Mouse (Mus musculus) megakaryocyte, adult 5-6 weeks (primary cell): ENCODE results near the gene Setd1b. TPM values are rescaled to one million over a fixed set of nuclear protein-coding genes. Genes with fewer than 3 reads are reported as not detected.

Source experiments
- ATAC-seq: 2 replicates; pipeline ENCODE4 v1.8.0; 2016; ENCODE audit warnings: mild to moderate bottlenecking, inconsistent platforms; ENCODE audit not compliant: poor library complexity, severe bottlenecking
- total RNA-seq, 2 experiments: library from RNA; stranded (forward) in 1 of 2; stranded (reverse) in 1 of 2; fragments of 153-499, 151-499 nt in 1 of 2; fragments of 221-1000, 200-1000 nt in 1 of 2; gene quantifications; 2 replicates each; pipeline versions ENCODE4 v1.2.3 to v1.2.4; 2015 to 2017

Setd1b gene
- total RNA-seq, 2 experiments from 2014 or later = 4.1 to 40.4 TPM

DNA sequence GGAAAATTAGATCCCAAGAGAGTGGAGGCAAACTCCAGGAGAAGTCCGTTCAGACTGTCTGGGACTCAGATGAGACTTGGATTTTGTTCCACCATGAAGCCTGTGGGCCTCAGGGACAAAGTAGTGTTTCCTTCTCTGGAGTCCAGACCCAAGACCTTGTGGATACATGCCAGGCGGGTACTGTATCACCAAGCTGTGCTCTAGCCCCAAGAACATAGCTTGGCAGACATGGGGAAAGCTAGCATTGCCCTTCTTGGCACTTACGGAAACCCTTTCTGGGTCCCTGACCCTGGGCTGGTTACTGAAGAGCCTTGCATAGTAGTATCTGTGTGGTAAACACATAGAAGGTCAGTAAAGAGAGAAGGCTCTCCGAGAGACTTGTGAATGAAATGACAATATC lies 17.5 kb downstream of the Setd1b start:
- no peak for ATAC-seq

DNA sequence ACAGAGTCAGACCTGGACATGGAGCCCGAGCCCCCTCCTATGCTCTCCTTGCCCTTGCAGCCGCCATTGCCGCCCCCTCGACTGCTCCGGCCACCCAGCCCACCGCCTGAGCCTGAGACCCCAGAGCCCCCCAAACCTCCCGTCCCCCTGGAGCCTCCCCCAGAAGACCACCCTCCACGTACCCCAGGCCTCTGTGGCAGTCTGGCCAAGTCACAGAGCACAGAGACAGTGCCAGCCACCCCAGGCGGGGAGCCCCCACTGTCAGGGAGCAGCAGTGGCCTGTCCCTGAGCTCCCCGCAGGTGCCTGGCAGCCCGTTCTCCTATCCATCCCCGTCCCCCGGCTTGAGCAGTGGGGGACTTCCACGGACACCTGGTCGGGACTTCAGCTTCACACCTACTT lies 17.9 kb downstream of the Setd1b start:
- no peak for ATAC-seq

DNA sequence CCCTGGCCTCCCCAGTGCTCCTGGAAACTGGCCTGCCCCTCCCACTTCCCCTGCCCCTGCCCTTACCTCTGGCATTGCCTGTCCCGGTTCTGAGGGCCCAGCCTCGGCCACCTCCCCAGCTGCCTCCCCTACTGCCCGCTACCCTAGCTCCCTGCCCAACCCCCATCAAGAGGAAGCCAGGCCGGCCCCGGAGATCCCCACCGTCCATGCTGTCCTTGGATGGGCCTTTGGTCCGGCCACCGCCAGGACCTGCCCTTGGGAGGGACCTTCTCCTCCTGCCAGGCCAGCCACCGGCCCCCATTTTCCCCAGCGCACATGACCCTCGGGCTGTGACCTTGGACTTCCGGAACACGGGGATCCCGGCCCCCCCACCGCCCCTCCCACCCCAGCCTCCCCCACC lies 18.3 kb downstream of the Setd1b start:
- ATAC-seq = no peak

DNA sequence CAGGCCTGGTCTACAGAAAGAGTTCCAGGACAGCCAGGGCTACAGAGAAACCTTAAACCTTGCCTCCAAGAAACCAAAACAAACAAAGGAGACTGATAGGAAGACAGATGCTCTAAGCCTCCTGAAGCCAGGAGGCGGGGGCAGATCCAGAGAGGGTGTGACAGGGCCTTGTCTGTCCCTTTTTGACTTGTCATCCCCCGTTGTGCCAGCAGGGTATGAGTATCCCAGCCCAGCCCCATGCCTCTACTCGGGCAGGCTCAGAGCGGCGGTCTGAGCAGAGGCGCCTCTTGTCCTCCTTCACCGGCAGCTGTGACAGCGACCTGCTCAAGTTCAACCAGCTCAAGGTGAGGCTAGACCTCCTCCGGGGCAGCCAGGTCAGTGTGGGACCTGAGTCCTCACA lies 20.9 kb downstream of the Setd1b start:
- no peak for ATAC-seq

DNA sequence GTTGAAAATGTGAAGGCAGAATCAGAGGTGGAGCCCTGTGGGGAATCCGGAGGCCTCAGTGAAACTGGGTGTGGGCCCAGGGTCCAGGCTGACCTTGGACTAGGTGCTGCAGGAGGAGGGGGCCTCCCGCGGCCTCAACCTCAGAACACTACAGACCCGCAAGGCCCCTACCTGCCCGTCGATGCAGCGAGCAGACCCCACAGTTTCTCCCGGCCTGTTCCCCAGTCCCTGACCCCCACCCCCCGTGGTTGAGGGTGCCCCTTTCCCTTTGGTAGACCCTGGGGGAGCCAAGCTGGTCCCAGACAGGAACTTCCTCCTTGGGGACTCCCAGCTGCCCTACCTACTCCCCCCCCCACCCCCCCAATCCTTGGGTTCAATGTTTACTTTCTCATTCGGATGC lies 24.4 kb downstream of the Setd1b start:
- ATAC-seq = no peak

DNA sequence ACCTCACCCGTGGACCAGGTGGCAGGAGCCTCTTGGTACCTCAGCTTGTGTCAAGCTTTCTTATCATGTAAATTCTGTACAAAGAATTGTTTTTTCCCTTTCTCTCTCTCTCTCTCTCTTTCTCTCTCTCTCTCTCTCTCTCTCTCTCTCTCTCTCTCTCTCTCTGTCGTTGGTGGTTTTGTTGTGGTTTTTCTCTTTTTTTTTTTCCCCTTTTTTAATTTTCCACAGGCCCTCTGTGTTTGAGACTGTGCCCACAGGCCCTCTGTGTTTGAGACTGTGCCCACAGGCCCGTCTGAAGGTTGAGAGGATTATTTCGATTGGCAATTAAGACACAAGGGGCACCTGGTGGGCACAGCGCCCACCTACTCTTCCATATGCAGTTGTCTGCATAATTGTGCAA lies 25.6 kb downstream of the Setd1b start:
- ATAC-seq = no peak

DNA sequence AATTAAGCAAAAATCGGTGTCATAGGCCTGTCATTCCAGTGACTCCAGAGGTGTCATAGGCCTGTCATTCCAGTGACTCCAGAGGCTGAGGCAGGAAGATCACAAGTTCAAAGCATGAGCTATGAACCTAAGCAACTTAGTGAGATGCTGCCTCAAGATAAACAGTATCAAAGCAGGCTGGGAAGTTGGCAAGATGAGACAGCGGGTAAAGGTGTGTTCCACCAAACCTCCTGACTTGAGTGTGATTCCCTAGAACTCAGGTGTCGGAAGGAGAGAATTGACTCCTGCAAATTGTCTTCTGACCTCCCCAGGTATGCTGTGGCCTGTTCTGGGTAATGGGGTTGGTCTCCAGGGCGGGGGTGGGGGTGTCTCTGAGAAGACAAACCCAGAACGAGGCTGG lies 27.3 kb downstream of the Setd1b start, which contains the start of gene Psmd9:
TSS of gene Psmd9 (plus strand) at position 130 of the 400 bp plus-strand sequence.
- no peak for ATAC-seq

DNA sequence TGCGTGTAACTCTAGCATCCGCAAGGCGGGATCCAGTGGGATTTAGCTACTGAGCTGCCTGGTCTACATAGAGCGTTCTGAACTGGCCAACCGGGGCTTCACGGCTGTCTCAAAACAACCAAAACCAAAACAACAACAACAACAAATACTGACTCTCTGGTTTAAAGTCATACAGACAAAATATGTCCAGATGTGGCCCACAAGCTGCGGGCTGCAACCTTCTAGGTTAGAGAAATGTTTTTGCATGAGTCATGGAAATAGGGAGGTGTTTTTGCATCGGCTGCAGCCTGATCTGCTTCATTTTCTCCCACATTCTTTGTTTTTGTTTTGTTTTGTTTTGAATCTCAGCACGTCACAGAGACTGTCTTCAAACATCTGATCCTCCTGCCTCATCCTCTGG lies 28.4 kb downstream of the Setd1b start:
- no peak for ATAC-seq

DNA sequence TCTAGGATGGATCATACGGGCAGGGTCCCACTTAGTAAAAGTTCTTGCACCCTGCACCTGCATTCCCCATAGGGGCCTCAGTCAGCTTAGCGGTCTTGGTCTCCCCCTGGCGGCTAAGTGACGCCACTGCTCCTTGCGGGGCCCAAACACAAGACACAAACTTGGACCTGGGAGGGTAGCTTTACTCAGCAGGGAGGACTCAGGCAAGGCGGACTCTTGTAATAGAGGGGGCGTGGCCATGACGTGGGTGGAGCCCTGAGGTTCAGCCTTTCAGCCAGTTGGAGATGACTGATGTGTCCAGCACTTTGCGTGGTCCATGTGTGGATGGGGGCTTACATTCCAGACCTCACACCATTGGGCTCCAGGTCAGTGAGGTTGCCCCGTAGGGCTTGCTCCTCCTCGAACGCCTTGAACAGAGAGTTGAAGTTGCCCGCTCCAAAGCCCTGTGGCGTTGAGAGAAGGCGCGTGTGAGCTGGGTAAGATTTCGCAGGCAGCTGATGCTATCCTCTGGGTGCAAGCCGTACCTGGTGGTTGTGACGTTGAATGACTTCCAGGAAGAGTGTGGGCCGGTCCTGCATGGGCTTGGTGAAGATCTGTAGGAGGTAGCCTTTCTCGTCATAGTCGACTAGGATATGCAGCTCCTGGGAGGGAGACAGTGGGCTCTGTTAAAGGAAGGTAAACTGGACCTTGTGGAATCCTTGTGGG lies 29.8 kb downstream of the Setd1b start:
- ATAC-seq = peak; percentile 93

DNA sequence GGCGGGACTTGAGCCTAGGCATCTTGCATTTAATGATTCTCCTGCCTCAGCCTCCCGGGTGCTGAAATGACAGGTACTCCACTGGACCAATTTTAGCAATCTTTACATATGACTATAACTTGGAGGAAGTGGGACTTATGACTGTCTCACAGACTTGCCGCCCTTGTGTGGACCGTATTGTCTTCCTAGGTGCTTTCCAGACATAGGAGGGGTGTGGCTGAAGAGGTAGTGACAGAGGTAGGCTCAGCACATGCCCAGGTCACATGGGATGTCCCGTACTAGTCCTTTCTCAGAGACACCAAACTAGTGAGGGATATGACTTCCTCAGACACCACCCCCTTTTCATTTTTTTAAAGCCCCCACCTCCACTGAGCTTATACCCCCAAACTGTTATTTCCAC lies 36.8 kb downstream of the Setd1b start:
- no peak for ATAC-seq

DNA sequence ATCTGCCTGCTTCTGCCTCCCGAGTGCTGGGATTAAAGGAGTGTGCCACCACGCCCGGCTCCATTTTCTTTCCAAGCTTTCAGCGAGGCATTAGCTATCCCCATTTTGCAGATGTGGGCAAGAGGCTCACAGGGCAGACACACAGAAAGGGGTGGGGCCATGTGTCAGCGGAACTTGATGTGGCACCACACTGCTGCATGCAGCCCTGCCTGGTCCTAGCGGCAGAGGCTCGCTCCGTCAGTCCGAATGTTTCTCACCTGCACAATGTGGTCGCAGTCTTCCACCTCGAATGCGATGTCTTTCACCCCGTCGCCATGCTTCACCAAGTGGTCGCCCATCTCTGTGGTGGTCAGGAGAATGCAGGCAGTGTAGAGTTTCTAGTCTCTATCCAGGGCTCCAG lies 38.4 kb downstream of the Setd1b start:
- ATAC-seq = no peak

DNA sequence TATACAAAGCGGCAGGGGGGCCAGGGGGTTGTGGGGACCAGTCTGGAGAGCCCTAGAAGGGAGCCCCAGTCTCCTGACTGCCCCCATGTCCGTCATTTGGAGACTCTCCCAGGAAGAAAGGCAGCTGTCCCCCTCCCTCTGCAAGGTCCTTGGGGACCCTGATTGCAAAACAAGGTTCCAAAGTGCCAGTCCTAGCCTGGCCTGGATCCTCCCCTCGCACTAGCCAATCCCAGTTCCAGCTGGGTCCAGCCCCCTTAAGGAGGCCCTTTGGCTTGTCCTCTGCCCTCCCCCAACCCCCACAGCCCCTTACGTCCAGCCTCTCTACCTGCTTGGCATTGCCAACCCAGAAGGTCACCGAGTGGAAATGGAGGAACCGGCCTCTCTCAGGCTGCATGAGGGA lies 39.5 kb downstream of the Setd1b start:
- ATAC-seq = no peak

DNA sequence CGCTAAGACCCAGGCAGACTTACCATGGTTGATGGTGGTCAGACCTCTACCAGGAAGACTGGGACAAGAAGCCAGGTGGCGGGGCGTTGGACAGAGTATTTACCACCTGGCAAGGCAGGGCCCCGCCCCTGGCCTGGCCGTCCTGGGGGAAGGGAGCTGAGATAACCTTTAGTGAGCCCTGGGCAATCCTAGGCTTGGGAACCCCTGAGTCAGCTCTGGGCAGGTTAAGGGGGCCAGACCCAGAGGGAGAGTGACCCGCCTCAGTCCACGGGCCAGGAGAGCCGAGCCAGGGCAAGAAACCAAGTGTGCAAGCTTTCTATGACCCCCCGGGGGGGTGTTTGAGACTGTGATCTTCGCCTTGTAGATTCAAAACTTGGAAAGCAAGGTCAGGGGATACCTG lies 40.7 kb downstream of the Setd1b start, which contains the start of gene Hpd:
TSS of gene Hpd (minus strand) at position 77 of the 400 bp plus-strand sequence.
- no peak for ATAC-seq

DNA sequence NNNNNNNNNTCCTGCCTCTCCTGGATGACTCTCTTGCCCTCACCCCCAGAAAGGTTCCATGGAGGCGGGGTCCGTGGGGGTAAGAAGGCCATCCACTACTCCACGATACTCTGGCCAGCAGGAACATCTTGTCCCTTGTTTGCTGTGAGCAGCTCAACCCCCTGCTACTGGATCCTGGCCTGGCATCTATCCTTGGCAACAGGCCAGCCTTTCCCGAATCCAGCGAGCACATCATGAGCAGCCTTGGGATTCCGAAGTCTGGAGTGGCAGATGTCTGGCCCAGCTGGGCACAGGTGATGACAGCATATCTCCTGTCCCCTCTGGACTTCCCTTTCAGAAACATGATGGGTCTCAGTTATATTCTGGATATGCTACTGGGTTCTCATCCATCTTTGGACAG lies 44.0 kb downstream of the Setd1b start:
- no peak for ATAC-seq

DNA sequence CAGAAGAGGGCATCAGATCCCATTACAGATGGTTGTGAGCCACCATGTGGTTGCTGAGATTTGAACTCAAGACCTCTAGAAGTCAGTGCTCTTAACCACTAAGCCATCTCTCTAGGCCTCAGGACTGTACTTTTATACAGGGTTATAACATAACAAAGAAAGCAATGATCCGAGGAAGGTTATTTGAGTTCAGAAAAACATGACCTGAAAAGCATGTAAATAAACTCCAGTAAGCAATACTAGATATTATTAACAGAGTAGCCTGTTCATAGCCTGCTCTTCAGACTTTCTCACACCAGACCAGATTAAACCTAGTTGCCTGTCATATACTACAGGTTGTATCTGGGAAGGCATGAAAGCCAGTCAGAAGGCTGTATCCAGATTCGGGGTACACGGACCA lies 45.3 kb downstream of the Setd1b start:
- ATAC-seq = no peak

DNA sequence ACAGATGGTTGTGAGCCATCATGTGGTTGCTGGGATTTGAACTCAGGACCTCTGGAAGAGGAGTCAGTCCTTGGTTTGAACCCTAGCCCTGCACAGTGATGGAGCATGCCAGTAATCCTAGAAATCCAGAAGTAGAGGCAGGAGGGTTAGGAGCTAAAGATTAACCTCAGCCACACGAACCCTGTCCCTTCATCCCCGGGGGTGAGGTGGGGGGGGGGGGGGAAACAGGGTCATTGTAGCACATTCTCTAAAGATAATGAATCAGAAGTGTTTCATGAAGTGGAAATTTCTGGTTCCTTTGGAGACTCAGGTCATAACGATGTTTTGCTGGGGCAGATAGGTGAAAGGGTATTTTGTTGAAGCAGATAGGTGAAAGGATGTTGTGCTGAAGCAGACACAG lies 48.9 kb downstream of the Setd1b start:
- ATAC-seq = no peak

DNA sequence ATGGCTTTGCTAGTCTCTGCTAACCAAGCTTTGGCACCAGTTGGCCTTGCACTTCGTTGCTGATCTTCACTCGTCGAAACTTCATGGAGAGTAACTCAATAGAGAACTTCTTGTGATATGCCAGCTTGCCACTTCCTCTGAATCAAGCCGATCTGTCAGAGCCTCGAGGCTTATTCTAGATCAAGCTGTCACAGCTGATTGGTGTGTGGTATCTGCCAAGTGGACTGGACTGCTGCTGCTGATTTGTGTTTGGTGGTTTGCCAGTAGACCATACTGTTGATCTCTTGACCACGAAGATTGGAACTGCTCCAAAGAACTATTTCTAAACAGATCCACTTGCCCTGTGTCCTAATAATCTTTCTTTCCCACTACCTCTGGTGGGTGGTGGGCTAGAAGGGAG lies 49.4 kb downstream of the Setd1b start:
- ATAC-seq = no peak

DNA sequence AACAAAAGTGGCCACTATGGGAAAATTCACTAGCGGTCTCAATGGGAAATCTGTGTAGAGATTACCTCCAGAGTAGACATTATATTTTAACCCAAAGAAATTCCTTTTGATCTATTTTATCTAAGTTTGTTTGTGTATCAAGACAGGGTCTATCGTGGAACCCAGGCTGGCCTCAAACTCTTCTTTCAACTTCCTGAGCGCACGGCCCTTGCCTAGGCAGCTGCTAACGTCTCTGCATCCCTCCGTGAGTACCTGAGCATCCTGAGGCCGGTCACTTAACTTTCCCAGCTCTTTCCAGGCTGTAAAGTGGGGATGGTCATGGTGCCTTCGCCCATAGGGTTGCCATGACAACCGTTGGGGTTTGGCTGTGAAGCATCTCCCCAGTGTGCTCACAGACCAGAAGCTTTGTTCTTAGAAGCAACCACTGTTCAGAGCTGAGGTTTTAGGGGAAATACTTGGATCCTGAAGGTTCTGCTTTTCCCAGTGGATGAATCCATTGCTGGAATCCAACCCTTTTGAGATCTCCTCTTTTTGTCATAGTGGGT lies 50.7 kb downstream of the Setd1b start:
- ATAC-seq = no peak

DNA sequence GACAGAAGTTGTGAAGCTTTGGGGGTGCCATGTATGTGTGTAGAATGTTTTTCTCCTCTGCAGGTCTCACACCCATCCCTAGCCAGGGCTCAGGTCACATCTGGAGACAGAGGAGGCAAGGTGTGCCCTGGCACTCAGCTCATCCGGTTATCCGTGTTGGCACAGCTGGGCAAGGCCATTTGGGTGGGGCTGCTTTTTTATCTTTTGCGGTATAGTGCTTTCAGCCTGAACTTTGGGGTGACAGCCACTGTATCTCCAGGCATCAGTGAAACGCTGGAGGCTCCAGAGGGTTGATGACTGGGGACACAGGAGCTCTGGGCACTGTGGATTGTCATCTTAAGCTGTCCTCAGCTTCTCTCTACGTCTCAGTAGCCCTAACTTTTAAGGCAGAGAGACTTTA lies 51.4 kb downstream of the Setd1b start:
- ATAC-seq = no peak

DNA sequence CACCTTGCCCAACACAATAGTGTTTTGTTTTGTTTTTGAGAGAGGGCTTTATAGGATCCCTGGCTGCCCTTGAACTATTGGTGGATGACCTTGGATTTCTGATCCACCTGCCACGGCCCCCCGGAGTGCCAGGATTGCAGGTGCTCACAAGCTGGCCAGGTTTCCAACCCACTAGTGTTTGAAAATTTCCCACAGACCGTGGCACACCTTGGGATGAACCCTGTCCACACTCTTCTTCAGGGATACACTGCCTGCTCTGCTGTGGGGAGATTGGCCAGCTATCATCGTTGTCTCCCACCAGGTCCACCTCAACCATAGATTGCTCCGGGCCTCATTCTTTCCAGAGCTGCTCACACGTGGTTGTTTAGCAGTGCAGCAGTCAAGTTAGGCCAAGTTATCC lies 52.9 kb downstream of the Setd1b start:
- ATAC-seq = no peak

DNA sequence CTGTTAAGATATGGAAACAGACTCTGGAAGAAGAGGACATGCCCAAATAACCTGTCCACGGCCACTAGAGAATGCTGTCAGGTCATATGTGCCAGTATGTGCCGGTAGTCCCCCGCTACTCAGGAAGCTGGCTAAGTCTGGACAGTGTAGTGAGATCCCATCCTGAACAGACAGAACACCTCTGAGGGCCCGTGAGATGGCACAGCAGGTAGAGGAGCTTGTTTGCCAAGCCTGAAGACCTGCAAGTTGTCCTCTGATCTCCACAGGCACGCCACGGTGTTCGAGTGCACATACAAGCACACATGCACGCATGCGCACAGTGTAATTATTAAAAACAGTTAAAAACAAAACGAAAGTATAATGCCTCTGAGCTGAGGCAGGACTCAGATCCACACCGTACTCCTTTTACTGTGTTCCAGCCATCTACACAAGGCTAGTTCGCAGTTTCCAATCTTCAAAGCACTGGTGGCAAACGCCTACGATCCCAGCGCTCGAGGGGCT lies 53.6 kb downstream of the Setd1b start:
- no peak for ATAC-seq

DNA sequence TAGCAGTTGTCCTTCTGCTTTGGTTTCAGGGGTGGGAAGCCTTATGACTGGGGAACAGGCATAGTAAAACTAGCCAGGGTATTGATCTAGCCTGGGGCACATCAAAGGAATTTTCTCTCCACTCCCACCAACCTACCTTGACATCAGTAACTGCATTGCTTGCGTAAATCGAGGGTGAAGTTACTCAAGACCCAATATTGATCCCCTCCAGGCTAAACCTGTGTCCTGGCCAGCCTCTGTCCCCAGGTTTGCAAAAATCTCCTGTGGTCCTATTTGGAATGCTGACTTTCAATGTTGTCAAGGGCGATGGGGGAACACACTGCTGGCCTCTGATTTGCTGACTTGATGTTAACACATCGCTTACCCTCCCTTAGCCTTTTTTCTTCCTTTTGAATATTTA lies 54.8 kb downstream of the Setd1b start:
- ATAC-seq = no peak

DNA sequence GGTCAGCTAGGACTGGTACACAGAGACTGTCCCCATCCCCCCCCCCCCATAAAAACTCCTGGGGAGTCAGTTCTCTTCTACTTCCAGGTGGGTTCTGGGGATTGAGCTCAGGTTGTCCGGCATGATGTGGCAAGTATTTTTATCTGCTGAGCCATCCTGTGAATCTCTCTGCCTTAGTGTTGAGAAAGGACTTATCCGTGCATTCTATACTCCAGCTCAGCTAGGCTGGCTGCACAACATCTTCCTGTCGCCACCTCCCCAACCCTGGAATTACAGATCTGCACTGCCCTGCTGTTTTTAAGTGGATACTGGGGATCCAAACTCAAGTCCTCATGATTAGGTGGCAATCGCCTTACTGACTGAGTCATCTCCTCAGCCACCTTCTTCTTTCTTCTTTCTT lies 56.5 kb downstream of the Setd1b start:
- ATAC-seq = no peak
